Mouse (Mus musculus) myocyte (in vitro differentiated cells): Measurements from ENCODE around the gene F12.

ENCODE experiments used
- POLR2A ChIP-seq: IDR thresholded peaks from one replicate; pipeline ENCODE4 v1.6.1; 2011; ENCODE audit warnings: low read depth, mild to moderate bottlenecking, control low read depth, moderate library complexity; ENCODE audit not compliant: insufficient read length
- POLR2AphosphoS2 ChIP-seq: IDR thresholded peaks from one replicate; pipeline ENCODE4 v1.6.1; 2011; ENCODE audit warnings: low read depth, control low read depth; ENCODE audit not compliant: insufficient read length

DNA sequence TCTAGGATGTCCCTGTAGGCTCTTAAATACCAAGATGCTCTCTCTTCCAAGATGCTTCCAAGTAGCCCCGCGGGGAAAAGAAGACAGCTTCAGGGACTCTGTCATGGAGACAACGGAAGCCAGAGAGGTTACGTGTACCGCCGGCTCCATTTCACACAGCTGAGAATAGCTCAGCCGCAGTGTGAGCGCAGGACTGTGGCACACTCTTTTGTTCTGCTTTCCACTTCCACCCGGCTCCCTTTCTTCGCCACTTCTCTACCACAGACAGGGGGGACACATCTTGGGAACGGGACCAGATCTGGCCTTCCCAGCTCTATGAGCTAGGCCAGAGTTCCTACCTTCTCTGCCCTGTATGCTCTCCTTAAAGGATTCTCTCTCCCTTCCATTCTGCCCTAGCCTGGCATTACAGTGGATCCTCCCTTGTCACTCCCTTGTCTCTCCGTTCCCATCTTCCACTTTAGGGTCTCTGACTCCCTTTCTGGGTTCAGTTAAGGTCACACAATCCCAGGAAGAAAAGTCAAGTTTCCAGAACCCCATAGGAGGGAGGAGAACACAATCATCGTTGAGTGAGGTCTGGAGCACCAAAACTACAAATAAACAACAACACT, 20.7 kb downstream of the F12 start:
- TF ChIP-seq POLR2A (no peak), POLR2AphosphoS2 (no peak)
